Mouse (Mus musculus) limb, embryonic 14.5 days (tissue): ENCODE measurements at regions not wholly inside any gene's neighbourhood (a gene's known extent, or its start where the extent isn't known, plus 50 kb on each side); places are given as distances from the start of the nearest gene placed in this dataset.
A peak's percentile ranks its signal among the peaks of the same experiment; 100 is the strongest.

Source experiments
- ATAC-seq: fragments of 200-750 bp; cut with Nextera tagmentation; 2 replicates; pipeline ENCODE4 v1.8.0; 2017; ENCODE audit warnings: low read depth, moderate number of reproducible peaks, moderate TSS enrichment; ENCODE audit not compliant: low FRiP score
- DNase-seq: peaks from one replicate; pipeline ENCODE4 v3.0.0-alpha.2; 2015; ENCODE audit warnings: low spot score
- H3K27ac ChIP-seq: fragments of 300-500 bp; sonication (generic); replicated peaks from 2 replicates; pipeline ENCODE4 v1.5.1; 2014; ENCODE audit warnings: low read depth, mild to moderate bottlenecking, low read length, moderate library complexity, mixed read lengths
- H3K27me3 ChIP-seq: fragments of 300-500 bp; sonication (generic); 2 replicates; pipeline ENCODE4 v1.6.1; 2014; ENCODE audit warnings: low read length, mixed read lengths; ENCODE audit not compliant: control insufficient read depth, insufficient read depth
- H3K36me3 ChIP-seq: fragments of 300-500 bp; sonication (generic); 2 replicates; pipeline ENCODE4 v1.6.1; 2014; ENCODE audit warnings: mild to moderate bottlenecking, low read length, moderate library complexity, mixed read lengths; ENCODE audit not compliant: control insufficient read depth, insufficient read depth
- H3K4me1 ChIP-seq: fragments of 300-500 bp; sonication (generic); 2 replicates; pipeline ENCODE4 v1.6.1; 2014; ENCODE audit warnings: antibody characterized with exemption, low read length, mixed read lengths; ENCODE audit not compliant: control insufficient read depth, insufficient read depth
- H3K4me2 ChIP-seq: fragments of 300-500 bp; sonication (generic); replicated peaks from 2 replicates; pipeline ENCODE4 v1.6.1; 2014; ENCODE audit warnings: low read depth, mild to moderate bottlenecking, low read length, moderate library complexity; ENCODE audit not compliant: severe bottlenecking
- H3K4me3 ChIP-seq: fragments of 300-500 bp; sonication (generic); replicated peaks from 2 replicates; pipeline ENCODE4 v1.5.1; 2014; ENCODE audit warnings: low read length
- H3K9ac ChIP-seq: fragments of 300-500 bp; sonication (generic); 2 replicates; pipeline ENCODE4 v1.6.1; 2014; ENCODE audit warnings: mild to moderate bottlenecking, low read depth, low read length, moderate library complexity; ENCODE audit not compliant: severe bottlenecking
- H3K9me3 ChIP-seq: fragments of 300-500 bp; sonication (generic); 2 replicates; pipeline ENCODE4 v1.6.1; 2016; ENCODE audit warnings: low read length; ENCODE audit not compliant: control insufficient read depth
- POLR2A ChIP-seq: fragments of 200-500 bp; IDR thresholded peaks from 2 replicates; pipeline ENCODE4 v1.8.0; 2012; ENCODE audit warnings: inconsistent platforms, mild to moderate bottlenecking, moderate library complexity, borderline replicate concordance; ENCODE audit not compliant: insufficient read depth, insufficient read length; ENCODE audit errors: extremely low read depth
- WGBS: fragments of 180-500 bp; shearing (Covaris S2); extraction: QIAGEN DNeasy Blood & Tissue Kit; methylation state at CpG from one replicate; pipeline ENCODE4 v1.1.7; 2014; 5-methylcytosine and 5-hydroxymethylcytosine counted together

DNA sequence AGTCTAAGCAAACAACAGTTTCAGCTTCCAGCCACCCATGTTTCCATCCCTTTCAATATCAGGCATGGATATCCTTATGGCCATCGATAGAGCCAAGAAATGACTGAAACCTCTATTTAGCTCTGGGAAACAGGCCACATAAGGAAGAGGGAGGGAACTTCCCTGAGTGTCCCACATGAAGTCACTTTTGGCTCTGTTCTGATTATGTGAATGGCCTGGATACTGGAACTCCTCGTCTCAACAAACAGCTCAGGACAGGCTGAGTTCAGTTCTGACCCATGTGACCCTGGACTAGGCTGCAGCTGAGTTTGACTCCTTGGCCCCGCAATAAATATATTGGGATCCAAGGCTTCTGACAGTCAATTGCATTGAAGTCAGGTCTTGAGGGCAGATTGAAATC is 63.6 kb upstream of the Lpar1 start:
- H3K9me3 ChIP-seq, result no peaks in the 10 kb centered on the region
- DNase-seq (peak; percentile 11), ATAC-seq (no peak)
- H3K4me1 ChIP-seq, result no peaks in the 10 kb centered on the region; the same call in 1 of the 2 replicates
- H3K9ac ChIP-seq, result no peak overlapping the region
- no peak overlapping the region for H3K27ac ChIP-seq
- H3K4me2 ChIP-seq, result no peak overlapping the region
- 75% methylated on average over 3 of the region's 3 CpGs for WGBS
- H3K27me3 ChIP-seq, result no peaks in the 10 kb centered on the region
- no peaks in the 10 kb centered on the region for H3K36me3 ChIP-seq
- H3K4me3 ChIP-seq, result no peak overlapping the region
- TF ChIP-seq POLR2A, result no peak

DNA sequence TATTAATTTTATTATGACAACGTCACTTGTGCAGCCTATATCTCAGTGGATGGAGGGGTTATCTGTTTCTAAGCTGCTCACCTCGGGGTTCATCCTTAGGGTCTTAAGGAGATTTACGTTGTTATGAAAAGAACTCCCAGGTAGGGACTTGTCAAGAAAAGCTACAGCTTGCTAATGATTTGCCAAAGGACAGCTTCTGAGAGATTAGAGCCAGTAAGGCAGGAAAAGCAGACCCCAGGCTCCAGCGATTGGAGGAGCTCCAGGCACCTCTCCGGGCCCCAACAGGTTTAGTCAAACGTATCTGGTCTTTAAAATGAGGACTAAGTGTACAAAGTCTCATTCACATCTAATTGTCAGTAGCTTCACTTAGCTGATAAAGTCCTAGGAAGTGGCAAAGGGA is 59.8 kb upstream of the Lpar1 start:
- Histone ChIP-seq H3K27ac (no peak overlapping the region), H3K4me2 (no peak overlapping the region), H3K36me3 (no peaks in the 10 kb centered on the region), H3K4me3 (no peak overlapping the region), H3K4me1 (no peaks in the 10 kb centered on the region; the same call in 1 of the 2 replicates), H3K9ac (no peak overlapping the region), H3K9me3 (no peaks in the 10 kb centered on the region), H3K27me3 (no peaks in the 10 kb centered on the region)
- no peak for TF ChIP-seq POLR2A
- ATAC-seq (no peak), DNase-seq (no peak)
- WGBS, result 39% methylated on average over 6 of the region's 6 CpGs

DNA sequence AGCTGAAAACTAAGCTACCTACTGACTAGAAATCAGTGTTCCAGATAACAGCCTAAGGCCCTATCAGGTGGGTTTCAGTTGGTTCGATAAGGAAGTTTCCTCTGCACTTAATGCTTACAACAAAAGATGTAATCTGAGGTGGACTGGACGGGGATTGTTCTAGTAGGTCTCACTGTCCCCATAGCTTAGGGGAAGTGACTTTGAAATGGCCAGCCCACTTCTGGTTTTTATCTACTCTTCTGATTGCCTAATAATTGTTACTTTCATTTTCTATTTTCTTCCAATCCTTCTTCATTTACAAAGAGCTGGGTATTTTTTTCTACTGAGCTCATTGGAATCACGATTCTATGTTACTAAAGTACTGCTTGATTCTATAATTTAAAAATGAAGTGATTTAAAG is 59.3 kb upstream of the Lpar1 start:
- TF ChIP-seq POLR2A, result no peak
- Histone ChIP-seq H3K9ac (no peak overlapping the region), H3K9me3 (no peaks in the 10 kb centered on the region), H3K4me3 (no peak overlapping the region), H3K4me1 (no peaks in the 10 kb centered on the region; the same call in 1 of the 2 replicates), H3K36me3 (no peaks in the 10 kb centered on the region), H3K27ac (no peak overlapping the region), H3K27me3 (no peaks in the 10 kb centered on the region), H3K4me2 (no peak overlapping the region)
- DNase-seq, result no peak
- WGBS, result 83% methylated on average over 3 of the region's 3 CpGs
- ATAC-seq, result no peak

DNA sequence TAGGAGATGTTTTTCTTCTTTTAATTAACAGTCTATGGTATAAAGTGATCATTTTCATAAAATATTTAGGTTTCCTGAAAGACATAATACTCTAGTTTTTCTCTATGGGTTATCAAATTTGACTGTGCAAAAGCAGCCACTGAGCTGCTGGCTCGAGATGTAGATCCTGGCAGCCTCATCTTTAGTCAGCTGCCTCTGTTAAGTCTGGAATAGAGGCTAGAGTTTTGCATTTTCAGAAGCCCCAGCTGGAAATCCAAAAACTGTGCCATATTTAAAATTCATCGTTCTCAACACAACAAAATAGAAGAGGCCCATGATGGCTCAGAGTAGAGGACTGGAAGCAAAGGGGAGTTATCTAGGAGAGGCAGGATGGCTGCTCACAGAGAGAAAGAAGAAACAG is 53.8 kb upstream of the Lpar1 start:
- H3K4me3 ChIP-seq, result no peak overlapping the region
- ATAC-seq, result no peak
- DNase-seq, result no peak
- H3K4me1 ChIP-seq, result no peaks in the 10 kb centered on the region
- no peaks in the 10 kb centered on the region for H3K9me3 ChIP-seq
- no peaks in the 10 kb centered on the region for H3K36me3 ChIP-seq
- TF ChIP-seq POLR2A, result no peak
- H3K4me2 ChIP-seq, result no peak overlapping the region
- H3K27ac ChIP-seq, result no peak overlapping the region
- no peak overlapping the region for H3K9ac ChIP-seq
- H3K27me3 ChIP-seq, result no peaks in the 10 kb centered on the region
- 87% methylated on average over 2 of the region's 2 CpGs for WGBS

DNA sequence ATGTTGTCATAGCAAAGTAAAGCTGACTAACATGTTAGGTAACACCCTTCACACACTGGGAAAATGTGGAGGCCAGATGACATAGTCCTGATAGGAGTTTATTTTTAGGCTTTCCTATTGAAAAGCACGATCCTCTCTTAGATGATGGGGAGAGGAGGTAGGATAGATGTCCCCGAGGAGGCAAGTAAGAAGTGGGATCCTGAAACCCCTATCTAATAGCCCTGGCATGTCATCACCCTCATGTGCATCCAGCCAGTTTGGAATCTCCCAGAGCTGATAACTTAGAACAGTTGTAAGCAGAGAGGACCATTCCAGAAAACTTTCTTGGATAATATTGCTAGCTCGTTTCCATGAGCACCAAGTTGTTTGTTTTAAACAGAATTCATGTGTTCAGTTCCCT is 52.2 kb upstream of the Lpar1 start:
- Histone ChIP-seq H3K4me3 (no peak overlapping the region), H3K4me2 (no peak overlapping the region), H3K27me3 (no peaks in the 10 kb centered on the region), H3K9ac (no peak overlapping the region), H3K9me3 (no peaks in the 10 kb centered on the region), H3K27ac (no peak overlapping the region), H3K4me1 (no peaks in the 10 kb centered on the region), H3K36me3 (no peaks in the 10 kb centered on the region)
- DNase-seq (peak; percentile 41), ATAC-seq (no peak)
- TF ChIP-seq POLR2A, result no peak
- WGBS, result 68% methylated on average over 3 of the region's 3 CpGs
